8 mouse cellular contexts compared by ENCODE assay signal in genomic region chr10:81550257-81550656, GRCm38 (mm10). TPM values are rescaled to one million over a fixed set of nuclear protein-coding genes. Genes with fewer than 3 reads are reported as not detected.
DNase-seq lines count a peak whose midpoint lies in the region; ATAC-seq lines count a peak whose summit lies in the region.
"Had no signal": no experiment of that assay in that cellular context is flagged by ENCODE, and none has a peak within 500 bp of the region (broad histone marks: within the 10 kb centered on the region; RNA-seq: fewer than 3 reads in every experiment).

No protein-coding gene starts in this region.

- no peaks in the 10 kb centered on the region for H3K36me3 ChIP-seq in liver, embryonic 12.5 days
- H3K36me3 ChIP-seq: neural tube, embryonic 12.5 days had no signal

- H3K27ac ChIP-seq in liver, embryonic 12.5 days = no peak overlapping the region
- H3K27ac ChIP-seq: neural tube, embryonic 12.5 days had no signal

- no peak overlapping the region for H3K9ac ChIP-seq in liver, embryonic 12.5 days
- H3K9ac ChIP-seq: neural tube, embryonic 12.5 days had no signal

- H3K4me1 ChIP-seq in liver, embryonic 12.5 days = peaks cover 34% of the 10 kb centered on the region

- WGBS in liver, embryonic 12.5 days (ENCODE audit: insufficient replicate concordance) = 9% methylated on average over 7 of the region's 7 CpGs

- no peak overlapping the region for H3K4me3 ChIP-seq in liver, embryonic 12.5 days
- H3K4me3 ChIP-seq: neural tube, embryonic 12.5 days had no signal

- H3K4me2 ChIP-seq in liver, embryonic 12.5 days = no peak overlapping the region
- H3K4me2 ChIP-seq: neural tube, embryonic 12.5 days had no signal

- peaks cover 6% of the 10 kb centered on the region for H3K9me3 ChIP-seq in liver, embryonic 12.5 days (replicated peaks)
- H3K9me3 ChIP-seq: neural tube, embryonic 12.5 days had no signal

- no peak for ATAC-seq in liver, embryonic 12.5 days
- peak; percentile 28 for ATAC-seq in inflammation-experienced regulatory T-cells, adult 6 months
- peak; percentile 61 for ATAC-seq in megakaryocyte, adult 5-6 weeks (ENCODE audit: poor library complexity, severe bottlenecking)

- DNase-seq in liver (peak; percentile 83), MN1 (ENCODE audit: low spot score) (peak; percentile 72)
- peak; percentile 67 for DNase-seq in cerebellum, adult 9-11 months
- DNase-seq in thymus, postnatal 14 days = peak; percentile 89

- H3K27me3 ChIP-seq in liver, embryonic 12.5 days (replicated peaks) = no peaks in the 10 kb centered on the region
- H3K27me3 ChIP-seq: neural tube, embryonic 12.5 days had no signal

RNA-seq across cellular contexts. Expression of gene Gna11, which starts 5.3 kb away (rescaled TPM):
- polyA plus RNA-seq in liver, embryonic 12.5 days (2016; fragmentation: Nextera tagmentation; extraction: Ambion mirVana) = 27.7 and 28.3 TPM in 2 replicates
- polyA plus RNA-seq in inflammation-experienced regulatory T-cells, adult 6 months (2017; shearing (Covaris generic)) = 10 to 100 TPM; 26.5 to 29.4 (median 28.7) TPM
- total RNA-seq in megakaryocyte, adult 5-6 weeks (2015) = 4.9 and 7.8 TPM in 2 replicates
- total RNA-seq in megakaryocyte, adult 5-6 weeks (2017) = 7.1 and 8.1 TPM in 2 replicates

RNA-seq across cellular contexts. Expression of gene Aes, which starts 9.0 kb away (rescaled TPM):
- polyA plus RNA-seq in liver, embryonic 12.5 days (2016; fragmentation: Nextera tagmentation; extraction: Ambion mirVana) = 263 and 270 TPM in 2 replicates
- 100 to 1,000 TPM in 2 of 3 experiments, 10 to 100 TPM in 1; 82.5 to 118 (median 109) TPM for polyA plus RNA-seq in inflammation-experienced regulatory T-cells, adult 6 months (2017; shearing (Covaris generic))
- total RNA-seq in megakaryocyte, adult 5-6 weeks (2015) = 345 and 384 TPM in 2 replicates
- total RNA-seq in megakaryocyte, adult 5-6 weeks (2017) = 238 and 282 TPM in 2 replicates

RNA-seq across cellular contexts. Expression of gene Tle2, which starts 24.1 kb away (rescaled TPM):
- polyA plus RNA-seq in liver, embryonic 12.5 days (2016; fragmentation: Nextera tagmentation; extraction: Ambion mirVana) = 4.8 and 5.1 TPM in 2 replicates
- polyA plus RNA-seq in inflammation-experienced regulatory T-cells, adult 6 months (2017; shearing (Covaris generic)) = 1 to 10 TPM in 2 of 3 experiments, not detected in 1; 1.4 TPM
- total RNA-seq in megakaryocyte, adult 5-6 weeks (2015) = 1.1 and 3.3 TPM in 2 replicates
- total RNA-seq in megakaryocyte, adult 5-6 weeks (2017) = 0.51 and 1.8 TPM in 2 replicates

RNA-seq across cellular contexts. Expression of gene Gna15, which starts 26.2 kb away (rescaled TPM):
- 7.0 and 7.3 TPM in 2 replicates for polyA plus RNA-seq in liver, embryonic 12.5 days (2016; fragmentation: Nextera tagmentation; extraction: Ambion mirVana)
- polyA plus RNA-seq in inflammation-experienced regulatory T-cells, adult 6 months (2017; shearing (Covaris generic)) = 100 to 1,000 TPM in 1 of 3 experiments, 10 to 100 TPM in 2; 23.1 to 102 (median 24.3) TPM
- 34.3 and 35.9 TPM in 2 replicates for total RNA-seq in megakaryocyte, adult 5-6 weeks (2015)
- 31.5 and 42.4 TPM in 2 replicates for total RNA-seq in megakaryocyte, adult 5-6 weeks (2017)

RNA-seq across cellular contexts. Expression of gene S1pr4, which starts 50.3 kb away (rescaled TPM):
- 3.1 and 3.3 TPM in 2 replicates for polyA plus RNA-seq in liver, embryonic 12.5 days (2016; fragmentation: Nextera tagmentation; extraction: Ambion mirVana)
- 10 to 100 TPM; 49.1 to 93.2 (median 50.3) TPM for polyA plus RNA-seq in inflammation-experienced regulatory T-cells, adult 6 months (2017; shearing (Covaris generic))
- total RNA-seq in megakaryocyte, adult 5-6 weeks (2015) = 22.8 and 23.9 TPM in 2 replicates
- 28.1 and 29.3 TPM in 2 replicates for total RNA-seq in megakaryocyte, adult 5-6 weeks (2017)
